Mouse (Mus musculus) ES-Bruce4 (cell line): ENCODE measurements at regions not wholly inside any gene's neighbourhood (a gene's known extent, or its start where the extent isn't known, plus 50 kb on each side); places are given as distances from the start of the nearest gene placed in this dataset.

Experiments used
- H3K27ac ChIP-seq: 2 replicates; pipeline ENCODE4 v1.5.1; 2012; ENCODE audit warnings: low read length, inconsistent platforms; ENCODE audit not compliant: insufficient read depth
- H3K27me3 ChIP-seq: 2 replicates; pipeline ENCODE4 v1.6.1; 2012; ENCODE audit warnings: mild to moderate bottlenecking, low read length, inconsistent platforms; ENCODE audit not compliant: control insufficient read depth, poor library complexity, insufficient read depth, severe bottlenecking
- H3K36me3 ChIP-seq: 2 replicates; pipeline ENCODE4 v1.6.1; 2012; ENCODE audit warnings: inconsistent platforms, mild to moderate bottlenecking, low read length, moderate library complexity; ENCODE audit not compliant: control insufficient read depth, poor library complexity, insufficient read depth, severe bottlenecking
- H3K4me1 ChIP-seq: one replicate; pipeline ENCODE4 v1.8.1; 2011; ENCODE audit warnings: low read length; ENCODE audit not compliant: control insufficient read depth, insufficient read depth
- H3K4me3 ChIP-seq: 2 replicates; pipeline ENCODE4 v1.5.1; 2011; ENCODE audit warnings: low read depth, mild to moderate bottlenecking, low read length
- H3K9ac ChIP-seq: 2 replicates; pipeline ENCODE4 v1.6.1; 2012; ENCODE audit warnings: low read depth, mild to moderate bottlenecking, inconsistent platforms; ENCODE audit not compliant: poor library complexity, severe bottlenecking
- H3K9me3 ChIP-seq: replicated peaks from 2 replicates; pipeline ENCODE4 v1.6.1; 2012; ENCODE audit warnings: mild to moderate bottlenecking, low read length, inconsistent platforms; ENCODE audit not compliant: control insufficient read depth, poor library complexity, insufficient read depth, severe bottlenecking
- CTCF ChIP-seq: IDR thresholded peaks from one replicate; pipeline ENCODE4 v1.8.1; 2011; ENCODE audit warnings: low read depth, low read length
- EP300 ChIP-seq: IDR thresholded peaks from 2 replicates; pipeline ENCODE4 v1.6.1; 2011; ENCODE audit warnings: low read depth, low read length; ENCODE audit not compliant: insufficient read depth
- POLR2A ChIP-seq: IDR thresholded peaks from one replicate; pipeline ENCODE4 v1.8.1; 2011; ENCODE audit warnings: low read length; ENCODE audit not compliant: insufficient read depth

DNA sequence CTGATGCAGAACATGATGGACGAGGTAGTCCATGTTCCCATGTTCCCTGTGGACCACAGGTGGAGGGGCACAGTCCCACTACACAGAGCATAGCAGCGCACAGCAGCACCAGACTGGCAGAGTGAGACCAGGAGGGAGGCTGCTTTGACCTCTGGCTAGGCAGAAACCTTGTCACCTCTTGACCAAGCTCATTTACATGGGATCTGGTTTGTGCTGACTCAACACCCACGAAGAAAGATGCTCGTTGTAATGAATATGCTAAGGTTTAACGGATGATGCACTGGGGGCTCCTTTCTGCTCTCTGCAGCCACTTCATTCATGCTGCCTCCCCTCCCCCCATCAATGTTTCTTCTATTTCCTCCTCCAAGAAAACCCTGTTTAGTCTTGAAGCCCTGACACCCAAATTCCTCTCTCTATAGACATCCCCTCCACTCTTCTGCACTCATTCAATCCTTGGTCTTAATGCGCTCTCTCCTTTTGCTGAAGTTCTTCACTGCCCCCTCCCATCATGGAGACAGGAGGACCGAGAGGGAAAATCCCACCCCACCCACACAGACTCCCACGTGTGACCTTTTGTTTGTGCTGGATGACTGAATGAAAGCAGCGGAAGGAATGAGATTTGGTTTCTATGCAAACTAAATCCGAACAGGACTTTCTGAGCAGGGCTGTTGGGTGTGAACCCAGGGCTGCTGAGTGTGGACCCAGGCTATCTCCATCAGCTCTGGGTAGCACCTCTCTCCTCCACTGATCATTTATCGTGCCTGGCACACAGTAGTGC is 156.6 kb upstream of the Spdye4c start:
- no peak overlapping the region for H3K4me3 ChIP-seq
- H3K27me3 ChIP-seq = no peaks in the 10 kb centered on the region
- no peaks in the 10 kb centered on the region for H3K36me3 ChIP-seq
- H3K9me3 ChIP-seq = no peaks in the 10 kb centered on the region
- H3K27ac ChIP-seq = no peak overlapping the region
- TF ChIP-seq POLR2A (no peak), CTCF (no peak), EP300 (no peak)
- H3K4me1 ChIP-seq = peaks cover 6% of the 10 kb centered on the region
- no peak overlapping the region for H3K9ac ChIP-seq

DNA sequence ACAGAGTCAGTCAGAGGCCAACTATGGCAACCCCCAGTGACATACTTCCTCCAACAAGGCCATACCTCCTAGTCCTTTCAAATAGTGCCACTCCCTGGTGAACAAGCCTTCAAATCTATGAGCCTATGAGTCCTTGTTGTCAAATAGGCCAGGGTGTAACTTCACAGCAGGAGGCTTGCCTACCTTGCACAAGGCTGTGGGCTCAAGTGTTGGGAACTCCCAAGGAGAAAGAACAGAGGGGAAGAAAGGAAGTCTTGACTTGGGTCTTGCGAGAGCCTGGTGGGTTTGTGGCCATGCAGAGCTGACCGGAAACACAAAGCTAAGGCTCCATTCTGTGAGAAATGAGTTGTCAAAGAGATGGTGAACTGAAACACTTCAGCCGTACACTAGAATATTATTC is 154.6 kb upstream of the Spdye4c start:
- Histone ChIP-seq H3K4me1 (peaks cover 3% of the 10 kb centered on the region), H3K9ac (no peak overlapping the region), H3K9me3 (no peaks in the 10 kb centered on the region), H3K27ac (no peak overlapping the region), H3K36me3 (no peaks in the 10 kb centered on the region), H3K27me3 (no peaks in the 10 kb centered on the region), H3K4me3 (no peak overlapping the region)
- no peak for TF ChIP-seq EP300
- no peak for TF ChIP-seq POLR2A
- TF ChIP-seq CTCF = no peak

DNA sequence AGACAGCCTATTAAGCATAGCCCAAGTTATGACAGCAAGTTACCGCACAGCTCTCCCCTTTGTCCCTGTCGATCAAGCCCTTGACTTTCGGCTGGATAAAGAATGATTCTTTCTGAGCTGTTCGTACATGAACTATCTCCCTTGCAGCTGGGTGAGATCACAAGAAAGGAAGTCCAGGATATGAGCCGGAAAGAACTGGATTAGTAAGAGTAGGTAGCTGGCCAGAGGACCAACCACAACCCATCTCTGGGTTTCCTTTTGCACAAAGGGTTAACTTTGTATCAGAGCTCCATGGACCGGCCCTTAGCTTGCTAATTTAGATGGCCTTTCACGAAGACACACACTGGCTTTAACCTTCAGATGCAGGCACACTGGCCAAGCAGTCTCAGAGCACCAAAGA is 153.3 kb upstream of the Spdye4c start:
- no peak overlapping the region for H3K4me3 ChIP-seq
- TF ChIP-seq EP300 (no peak), POLR2A (no peak), CTCF (no peak)
- H3K9me3 ChIP-seq = no peaks in the 10 kb centered on the region
- no peaks in the 10 kb centered on the region for H3K36me3 ChIP-seq
- H3K27me3 ChIP-seq = no peaks in the 10 kb centered on the region
- peaks cover 3% of the 10 kb centered on the region for H3K4me1 ChIP-seq
- H3K9ac ChIP-seq = no peak overlapping the region
- H3K27ac ChIP-seq = no peak overlapping the region

DNA sequence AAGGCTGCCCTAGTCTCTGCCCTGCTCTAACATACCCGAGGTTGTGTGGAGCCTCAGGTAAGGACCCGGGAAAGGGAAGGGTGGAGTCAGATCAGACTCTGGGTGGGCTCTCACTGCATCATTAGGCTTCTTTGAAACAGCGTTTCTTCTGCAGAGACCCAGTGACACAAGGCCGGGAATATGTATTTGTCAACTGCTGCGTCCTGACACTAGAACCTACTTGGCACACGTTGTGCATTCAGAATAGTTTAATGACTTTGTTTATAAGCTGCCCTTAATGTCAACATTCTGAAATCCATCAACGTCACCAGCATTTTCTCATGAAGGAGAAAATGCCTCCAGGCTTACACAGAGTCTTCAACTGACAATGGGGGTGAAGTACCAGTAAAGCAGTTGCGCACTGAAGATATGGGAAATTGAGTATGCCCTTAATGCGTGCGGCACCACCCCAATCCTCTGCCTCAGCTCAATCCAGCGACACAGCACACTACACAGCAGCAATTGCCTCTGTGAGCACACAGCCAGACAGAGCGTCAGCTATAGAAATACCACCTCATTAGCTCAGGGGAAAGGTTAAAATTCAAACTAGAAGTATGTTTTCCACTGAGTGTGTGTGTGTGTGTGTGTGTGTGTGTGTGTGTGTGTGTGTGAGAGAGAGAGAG is 152.7 kb upstream of the Spdye4c start:
- H3K9me3 ChIP-seq = no peaks in the 10 kb centered on the region
- H3K4me1 ChIP-seq = peaks cover 3% of the 10 kb centered on the region
- H3K4me3 ChIP-seq = no peak overlapping the region
- no peak for TF ChIP-seq EP300
- no peak for TF ChIP-seq POLR2A
- TF ChIP-seq CTCF = no peak
- no peaks in the 10 kb centered on the region for H3K27me3 ChIP-seq
- H3K27ac ChIP-seq = no peak overlapping the region
- no peak overlapping the region for H3K9ac ChIP-seq
- H3K36me3 ChIP-seq = no peaks in the 10 kb centered on the region

DNA sequence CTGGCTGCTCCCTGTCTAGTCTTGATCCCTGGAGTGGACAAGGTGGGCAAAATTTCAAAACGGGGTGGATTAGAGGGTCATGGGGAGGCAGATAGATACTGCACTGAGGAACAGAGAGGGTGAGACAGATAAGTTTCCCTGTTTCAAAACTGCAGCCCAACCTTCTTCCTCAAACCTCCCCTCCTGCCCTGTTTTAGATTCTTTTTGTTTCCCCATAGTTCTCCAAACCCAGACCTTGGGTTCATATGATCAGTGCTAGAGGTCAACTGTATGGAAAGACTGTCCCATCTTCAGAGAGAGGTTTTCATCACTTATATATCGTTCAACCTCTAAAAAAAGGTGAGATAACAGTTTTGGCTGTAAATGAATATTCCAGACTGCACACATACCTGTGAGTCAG is 152.1 kb upstream of the Spdye4c start:
- Histone ChIP-seq H3K4me1 (peaks cover 3% of the 10 kb centered on the region), H3K9ac (no peak overlapping the region), H3K36me3 (no peaks in the 10 kb centered on the region), H3K27me3 (no peaks in the 10 kb centered on the region), H3K27ac (no peak overlapping the region), H3K9me3 (no peaks in the 10 kb centered on the region), H3K4me3 (no peak overlapping the region)
- TF ChIP-seq EP300 (no peak), CTCF (no peak), POLR2A (no peak)

DNA sequence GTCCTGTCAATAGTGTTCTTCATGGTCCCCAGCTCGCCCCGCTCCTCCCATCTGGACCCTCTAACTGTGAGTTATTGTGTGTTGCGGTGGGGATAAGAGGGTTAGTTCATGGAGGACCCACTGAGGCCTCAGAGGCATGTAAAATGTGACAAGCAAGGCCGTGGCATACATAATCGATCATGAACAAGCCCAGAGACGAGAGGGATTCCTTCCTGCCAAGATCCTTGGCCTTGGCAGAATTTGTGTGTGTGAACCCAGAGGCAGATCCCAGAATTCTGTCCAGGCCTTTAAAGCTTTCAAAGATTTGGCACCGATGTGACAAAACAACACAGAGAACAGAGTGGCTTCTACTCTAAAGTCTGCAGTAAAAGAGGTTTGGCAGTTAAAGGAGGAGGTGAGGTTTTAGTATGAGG is 146.4 kb upstream of the Spdye4c start:
- Histone ChIP-seq H3K9me3 (no peaks in the 10 kb centered on the region), H3K36me3 (no peaks in the 10 kb centered on the region), H3K4me1 (no peaks in the 10 kb centered on the region), H3K4me3 (no peak overlapping the region), H3K27ac (no peak overlapping the region), H3K9ac (no peak overlapping the region), H3K27me3 (no peaks in the 10 kb centered on the region)
- TF ChIP-seq POLR2A (no peak), EP300 (no peak)
